Mouse (Mus musculus): ENCODE measurements around the gene C130032M10Rik.

Gene C130032M10Rik

GRCm38 (mm10) chr9:114515364-114515763, at the start of gene C130032M10Rik:
Gene C130032M10Rik (plus strand): TSS chr9:114515697.
- in situ Hi-C loops (cut with MboI, MseI) = loop anchor here in 1 of 2 experiments (10.0 kb wide), 1 partner anchor 1081 kb away; no protein-coding TSS in a partner anchor

GRCm38 (mm10) chr9:114466871-114467270, 48.6 kb upstream of the C130032M10Rik start:
- in situ Hi-C loops (cut with MboI, MseI) = no loop called here

GRCm38 (mm10) chr9:114468217-114468616, 47.3 kb upstream of the C130032M10Rik start:
- in situ Hi-C loops (cut with MboI, MseI) = no loop called here

GRCm38 (mm10) chr9:114468701-114469100, 46.8 kb upstream of the C130032M10Rik start:
- in situ Hi-C loops (cut with MboI, MseI) = no loop called here

GRCm38 (mm10) chr9:114471892-114472291, 43.6 kb upstream of the C130032M10Rik start:
- in situ Hi-C loops (cut with MboI, MseI) = no loop called here

- in situ Hi-C loops (cut with MboI, MseI) = loop anchor here in 1 of 2 experiments (25.0 kb wide), 1 partner anchor 1660 kb away; no protein-coding TSS in a partner anchor
Observed at GRCm38 (mm10) chr9:114477019-114477418, 38.5 kb upstream of the C130032M10Rik start.

DNA sequence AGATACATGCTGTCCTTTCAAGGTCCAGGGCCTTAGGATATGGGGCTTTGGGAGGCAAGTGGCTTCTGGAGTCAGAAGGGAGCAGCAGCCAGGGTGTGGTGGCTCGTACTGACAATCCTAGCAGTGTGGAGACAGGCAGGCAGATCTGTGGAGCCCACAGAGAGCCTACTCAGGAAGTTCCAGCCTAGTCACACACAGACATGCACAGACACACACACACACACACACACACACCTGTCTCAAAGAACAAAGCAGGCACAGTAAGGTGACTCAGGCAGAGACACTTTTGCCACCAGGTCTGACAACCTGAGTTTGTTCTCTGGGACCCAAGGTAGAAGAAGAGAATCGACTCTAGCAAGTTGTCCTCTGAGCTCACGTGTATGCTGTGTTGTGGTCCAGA, 34.6 kb upstream of the C130032M10Rik start:
- in situ Hi-C loops (cut with MboI, MseI) = loop anchor here in 1 of 2 experiments (25.0 kb wide), 1 partner anchor 1656 kb away; no protein-coding TSS in a partner anchor

- in situ Hi-C loops (cut with MboI, MseI) = loop anchor here in 1 of 2 experiments (25.0 kb wide), 1 partner anchor 1653 kb away; no protein-coding TSS in a partner anchor
Observed at GRCm38 (mm10) chr9:114484771-114485170, 30.7 kb upstream of the C130032M10Rik start.

DNA sequence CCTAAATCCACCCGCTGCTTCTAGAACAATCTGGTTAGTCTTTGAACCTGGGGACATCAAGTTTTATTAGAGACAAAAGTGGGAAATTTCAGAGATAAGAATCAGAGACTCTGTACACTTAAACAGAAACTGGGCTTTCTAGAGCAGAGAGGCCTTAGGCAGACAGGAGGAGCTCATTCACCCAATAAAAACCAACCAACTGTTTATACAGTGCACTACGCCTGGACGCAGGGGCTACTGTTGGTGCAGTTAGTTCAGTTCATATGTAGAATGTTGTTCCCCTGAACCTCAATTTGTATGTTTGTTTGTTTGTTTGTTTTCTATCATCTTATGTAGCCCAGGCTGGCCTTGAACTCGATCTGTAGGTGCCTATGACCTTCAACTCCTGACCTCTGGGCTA, 28.7 kb upstream of the C130032M10Rik start:
- in situ Hi-C loops (cut with MboI, MseI) = loop anchor here in 1 of 2 experiments (25.0 kb wide), 1 partner anchor 1650 kb away; no protein-coding TSS in a partner anchor

- in situ Hi-C loops (cut with MboI, MseI) = loop anchor here in 1 of 2 experiments (25.0 kb wide), 1 partner anchor 1650 kb away; no protein-coding TSS in a partner anchor
Observed at GRCm38 (mm10) chr9:114487481-114488258, 27.8 kb upstream of the C130032M10Rik start.

DNA sequence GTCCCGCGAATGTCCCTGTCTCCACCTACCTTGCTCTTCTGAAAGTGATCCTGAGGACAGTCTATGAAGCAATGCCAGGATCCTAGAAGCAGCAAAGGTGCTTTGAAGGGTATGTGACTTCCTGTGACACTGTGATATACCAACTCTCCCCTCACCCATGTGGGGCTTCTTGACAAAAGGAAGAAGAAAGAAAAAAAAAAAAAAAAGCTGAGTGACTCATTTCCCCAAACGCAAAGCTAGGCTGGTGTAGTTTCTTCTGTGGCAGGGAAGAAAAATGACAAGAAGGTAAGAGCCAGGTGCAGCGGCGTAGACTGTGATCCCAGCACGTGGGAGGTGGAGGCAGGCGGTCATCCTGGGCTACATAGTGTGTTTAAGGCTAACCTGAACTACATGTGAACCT, 19.0 kb upstream of the C130032M10Rik start:
- in situ Hi-C loops (cut with MboI, MseI) = loop anchor here (5.0 to 25.0 kb wide), 3 partner anchors 79 to 1641 kb away; no protein-coding TSS in a partner anchor

DNA sequence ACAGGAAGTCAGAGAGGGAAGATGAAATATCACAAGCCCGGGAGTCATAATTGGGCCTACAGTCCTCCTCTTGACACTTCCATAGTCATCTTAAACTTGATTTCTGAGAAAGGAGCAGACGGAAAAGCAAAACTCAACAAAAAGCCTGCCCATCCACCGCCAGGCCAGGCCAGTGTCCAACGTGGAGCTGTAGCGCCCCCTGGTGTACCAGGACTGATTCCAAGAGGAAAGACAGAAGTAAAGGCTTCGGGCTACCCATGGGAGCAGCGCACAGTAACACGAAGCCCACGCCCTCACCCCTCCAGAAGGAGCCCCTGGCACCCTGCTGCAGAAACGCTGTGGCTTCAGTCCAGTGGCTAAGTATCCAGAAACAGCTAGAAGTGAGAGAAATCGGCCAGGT, 17.3 kb upstream of the C130032M10Rik start:
- in situ Hi-C loops (cut with MboI, MseI) = loop anchor here (5.0 to 25.0 kb wide), 3 partner anchors 81 to 1639 kb away; no protein-coding TSS in a partner anchor

- in situ Hi-C loops (cut with MboI, MseI) = loop anchor here (5.0 to 25.0 kb wide), 4 partner anchors 82 to 1637 kb away; no protein-coding TSS in a partner anchor
Observed at GRCm38 (mm10) chr9:114499783-114500515, 15.5 kb upstream of the C130032M10Rik start.

- in situ Hi-C loops (cut with MboI, MseI) = loop anchor here (5.0 kb wide), 2 partner anchors 81 to 84 kb away; no protein-coding TSS in a partner anchor
Observed at GRCm38 (mm10) chr9:114501111-114501510, 14.4 kb upstream of the C130032M10Rik start.

GRCm38 (mm10) chr9:114501913-114502312, 13.6 kb upstream of the C130032M10Rik start:
- in situ Hi-C loops (cut with MboI, MseI) = loop anchor here (5.0 kb wide), 2 partner anchors 80 to 85 kb away; no protein-coding TSS in a partner anchor

DNA sequence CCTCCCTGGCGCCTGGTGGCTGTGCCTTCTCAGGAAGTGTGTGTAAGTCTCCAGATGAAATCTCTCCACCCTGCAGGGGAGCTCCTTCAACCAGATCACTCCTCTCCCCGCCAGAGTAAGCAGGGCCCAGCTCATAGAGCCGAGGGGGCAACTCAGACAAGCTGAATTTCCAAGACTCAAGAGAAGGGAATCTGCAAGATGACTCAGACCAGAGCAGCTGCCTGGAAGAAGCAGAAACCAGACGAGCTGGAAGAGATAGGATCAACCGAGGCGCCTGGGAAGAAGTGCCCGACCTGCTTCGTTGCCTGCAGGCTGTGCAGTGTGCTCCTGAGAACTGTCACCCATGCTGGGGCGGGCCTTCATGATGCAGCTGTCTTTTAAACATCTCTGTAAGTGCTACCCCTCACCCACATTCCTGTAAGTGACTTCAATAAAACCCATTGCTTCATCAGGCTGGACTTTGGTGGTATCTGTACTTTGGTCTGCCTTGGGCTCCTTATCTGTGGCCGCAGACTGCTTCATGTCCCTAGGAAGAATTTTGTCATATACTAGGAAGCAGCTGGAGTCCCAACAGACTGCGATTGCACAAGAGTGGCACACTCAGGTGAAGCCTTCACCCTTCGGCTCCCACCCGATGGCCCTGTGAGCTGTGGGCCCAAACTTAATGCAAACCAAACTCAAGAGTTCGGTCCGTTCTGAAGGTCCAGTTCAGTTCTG, 12.6 kb upstream of the C130032M10Rik start:
- in situ Hi-C loops (cut with MboI, MseI) = loop anchor here (5.0 kb wide), 2 partner anchors 79 to 86 kb away; no protein-coding TSS in a partner anchor

- in situ Hi-C loops (cut with MboI, MseI) = loop anchor here (5.0 kb wide), 2 partner anchors 77 to 88 kb away; no protein-coding TSS in a partner anchor
Observed at GRCm38 (mm10) chr9:114504816-114505215, 10.7 kb upstream of the C130032M10Rik start, which contains the start of gene Ccr4. Gene Ccr4 (minus strand): TSS chr9:114504916.

- in situ Hi-C loops (cut with MboI, MseI) = no loop called here
Observed at GRCm38 (mm10) chr9:114506564-114506963, 8.9 kb upstream of the C130032M10Rik start.

DNA sequence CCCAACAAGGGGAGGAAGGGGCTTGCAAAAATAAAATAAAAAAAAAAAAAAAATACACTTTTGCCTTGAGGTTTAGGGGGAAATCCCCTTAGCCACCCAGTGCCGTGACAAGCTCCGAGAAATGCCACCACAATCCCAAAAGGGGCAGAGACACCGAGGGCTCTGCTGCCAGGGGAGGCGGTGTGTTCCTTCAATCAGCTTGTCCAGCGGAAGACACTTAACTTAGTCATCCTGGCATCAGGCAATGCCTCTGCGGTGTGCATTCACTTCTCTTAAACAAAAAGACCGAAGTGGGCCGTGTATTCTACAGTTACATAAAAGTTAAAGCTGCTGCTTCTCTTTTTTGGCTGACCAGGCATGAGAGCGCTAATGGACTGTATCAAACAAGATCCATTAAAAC, 8.1 kb upstream of the C130032M10Rik start:
- in situ Hi-C loops (cut with MboI, MseI) = no loop called here

GRCm38 (mm10) chr9:114509785-114510184, 5.7 kb upstream of the C130032M10Rik start:
- in situ Hi-C loops (cut with MboI, MseI) = loop anchor here in 1 of 2 experiments (10.0 kb wide), 1 partner anchor 1075 kb away; no protein-coding TSS in a partner anchor

Measured in T-helper 17 cell (primary cell).